Mouse (Mus musculus): ENCODE results near the gene Cacna2d1. TPM values are rescaled to one million over a fixed set of nuclear protein-coding genes. Genes with fewer than 3 reads are reported as not detected.

Cacna2d1 gene
- polyA plus RNA-seq, 1 experiment = 1.00 TPM

DNA sequence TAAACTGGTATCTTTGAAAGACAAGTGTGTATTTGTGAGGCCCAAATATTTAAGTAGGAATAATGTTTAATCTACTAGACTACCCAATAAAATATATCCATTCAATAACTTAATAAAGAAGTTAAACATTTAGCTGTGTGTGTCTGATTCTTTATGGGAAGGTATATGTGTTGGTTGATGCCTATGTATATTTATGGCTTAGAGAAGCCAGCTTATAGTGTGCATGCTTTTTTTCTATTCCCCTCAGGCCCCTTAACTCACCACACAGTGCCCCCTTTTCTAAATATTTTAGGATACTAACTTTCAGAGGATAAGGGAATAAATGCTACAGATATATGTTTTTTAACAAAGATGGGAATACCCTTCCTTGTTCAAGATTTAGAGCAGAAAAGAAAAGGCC is 128.8 kb downstream of the Cacna2d1 start:
- Histone ChIP-seq H3K27ac (ENCODE audit: control insufficient read depth, insufficient read depth, low read length) (no peak overlapping the region), H3K27me3 (ENCODE audit: control insufficient read depth, insufficient read depth, low read length) (no peaks in the 10 kb centered on the region), H3K4me3 (ENCODE audit: control insufficient read depth, insufficient read depth, low read length) (no peak overlapping the region), H3K4me1 (replicated peaks; ENCODE audit: control insufficient read depth, insufficient read depth, low read length) (no peaks in the 10 kb centered on the region), H3K36me3 (ENCODE audit: control insufficient read depth, insufficient read depth, low read length) (no peaks in the 10 kb centered on the region)
- no peak for DNase-seq
- TF ChIP-seq CTCF (IDR thresholded peaks at IDR 0.05; ENCODE audit: borderline replicate concordance, control insufficient read depth, extremely low read depth, insufficient read depth, low read length, poor library complexity) (no peak), POLR2A (IDR thresholded peaks at IDR 0.05; ENCODE audit: control insufficient read depth, extremely low read depth, insufficient read depth, low read length, poor library complexity) (no peak)

DNA sequence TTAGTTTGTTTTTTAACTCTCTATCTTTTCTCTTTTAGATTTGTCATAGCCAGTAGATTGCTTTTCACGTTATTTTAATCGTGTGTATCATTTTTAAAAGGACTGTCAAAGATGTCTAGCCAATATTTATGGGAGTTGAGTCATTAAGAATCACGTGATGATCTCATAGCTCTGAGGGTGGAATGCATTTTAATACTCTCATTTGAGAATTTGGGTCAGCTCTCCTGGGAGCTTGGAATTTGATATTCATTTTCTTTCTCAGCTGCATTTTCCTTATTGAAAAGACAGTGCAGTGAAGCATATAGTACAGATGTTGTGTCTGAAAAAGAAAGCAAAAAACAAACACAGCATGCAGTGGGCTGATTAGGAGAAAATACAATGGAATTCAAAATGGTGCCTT is 129.5 kb downstream of the Cacna2d1 start:
- no peaks in the 10 kb centered on the region for H3K4me1 ChIP-seq (replicated peaks; ENCODE audit: control insufficient read depth, insufficient read depth, low read length)
- WGBS = 83% methylated on average over 3 of the region's 3 CpGs
- DNase-seq = no peak
- TF ChIP-seq POLR2A (IDR thresholded peaks at IDR 0.05; ENCODE audit: control insufficient read depth, extremely low read depth, insufficient read depth, low read length, poor library complexity) = no peak
- TF ChIP-seq CTCF (IDR thresholded peaks at IDR 0.05; ENCODE audit: borderline replicate concordance, control insufficient read depth, extremely low read depth, insufficient read depth, low read length, poor library complexity) = no peak
- H3K27ac ChIP-seq (ENCODE audit: control insufficient read depth, insufficient read depth, low read length) = no peak overlapping the region
- no peaks in the 10 kb centered on the region for H3K27me3 ChIP-seq (ENCODE audit: control insufficient read depth, insufficient read depth, low read length)
- H3K4me3 ChIP-seq (ENCODE audit: control insufficient read depth, insufficient read depth, low read length) = no peak overlapping the region
- H3K36me3 ChIP-seq (ENCODE audit: control insufficient read depth, insufficient read depth, low read length) = no peaks in the 10 kb centered on the region

DNA sequence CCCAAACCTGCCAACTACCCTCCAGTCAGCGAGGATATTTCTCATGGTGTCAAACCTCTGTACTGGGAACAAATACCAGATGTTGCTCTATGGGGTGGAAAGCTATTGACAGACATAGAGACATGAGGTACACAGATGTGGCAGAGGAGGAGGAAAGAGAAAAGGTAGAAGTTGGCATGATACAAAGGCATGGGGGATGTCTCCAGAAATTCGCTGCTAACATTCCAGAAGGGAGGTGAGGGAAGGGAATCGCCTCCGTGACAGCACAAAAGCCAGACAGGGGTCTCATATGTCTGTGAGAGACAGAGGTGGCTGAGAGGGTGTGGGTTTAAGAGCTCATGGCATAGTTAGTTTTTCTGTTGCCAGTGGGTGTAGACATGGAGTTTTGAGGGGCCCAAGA is 131.3 kb downstream of the Cacna2d1 start:
- DNase-seq = no peak
- Histone ChIP-seq H3K4me3 (ENCODE audit: control insufficient read depth, insufficient read depth, low read length) (no peak overlapping the region), H3K36me3 (ENCODE audit: control insufficient read depth, insufficient read depth, low read length) (no peaks in the 10 kb centered on the region), H3K27ac (ENCODE audit: control insufficient read depth, insufficient read depth, low read length) (no peak overlapping the region), H3K27me3 (ENCODE audit: control insufficient read depth, insufficient read depth, low read length) (no peaks in the 10 kb centered on the region), H3K4me1 (replicated peaks; ENCODE audit: control insufficient read depth, insufficient read depth, low read length) (no peaks in the 10 kb centered on the region)
- 83% methylated on average over 4 of the region's 4 CpGs for WGBS
- TF ChIP-seq POLR2A (IDR thresholded peaks at IDR 0.05; ENCODE audit: control insufficient read depth, extremely low read depth, insufficient read depth, low read length, poor library complexity) = no peak
- TF ChIP-seq CTCF (IDR thresholded peaks at IDR 0.05; ENCODE audit: borderline replicate concordance, control insufficient read depth, extremely low read depth, insufficient read depth, low read length, poor library complexity) = no peak

DNA sequence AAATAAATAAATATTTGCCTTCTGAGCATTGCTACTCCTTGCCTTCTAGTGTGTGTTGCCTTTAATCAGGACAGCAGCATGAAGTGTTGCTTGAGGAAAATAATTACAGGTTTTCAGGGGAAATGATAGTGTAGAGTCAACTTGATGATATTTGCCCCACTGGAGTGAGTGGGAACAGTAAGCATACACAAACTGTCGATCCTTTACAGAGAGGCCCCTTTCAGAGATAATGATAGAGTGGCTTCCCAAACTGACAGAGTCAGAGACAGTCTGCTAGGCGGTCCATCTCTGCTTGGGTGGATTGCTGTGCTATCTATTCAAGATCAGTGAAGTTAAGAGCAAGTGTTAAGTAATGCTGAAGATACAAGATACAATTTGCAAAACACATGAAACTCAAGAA is 147.8 kb downstream of the Cacna2d1 start:
- TF ChIP-seq CTCF (IDR thresholded peaks at IDR 0.05; ENCODE audit: borderline replicate concordance, control insufficient read depth, extremely low read depth, insufficient read depth, low read length, poor library complexity) = no peak
- TF ChIP-seq POLR2A (IDR thresholded peaks at IDR 0.05; ENCODE audit: control insufficient read depth, extremely low read depth, insufficient read depth, low read length, poor library complexity) = no peak
- H3K27ac ChIP-seq (ENCODE audit: control insufficient read depth, insufficient read depth, low read length) = no peak overlapping the region
- no peak for DNase-seq

DNA sequence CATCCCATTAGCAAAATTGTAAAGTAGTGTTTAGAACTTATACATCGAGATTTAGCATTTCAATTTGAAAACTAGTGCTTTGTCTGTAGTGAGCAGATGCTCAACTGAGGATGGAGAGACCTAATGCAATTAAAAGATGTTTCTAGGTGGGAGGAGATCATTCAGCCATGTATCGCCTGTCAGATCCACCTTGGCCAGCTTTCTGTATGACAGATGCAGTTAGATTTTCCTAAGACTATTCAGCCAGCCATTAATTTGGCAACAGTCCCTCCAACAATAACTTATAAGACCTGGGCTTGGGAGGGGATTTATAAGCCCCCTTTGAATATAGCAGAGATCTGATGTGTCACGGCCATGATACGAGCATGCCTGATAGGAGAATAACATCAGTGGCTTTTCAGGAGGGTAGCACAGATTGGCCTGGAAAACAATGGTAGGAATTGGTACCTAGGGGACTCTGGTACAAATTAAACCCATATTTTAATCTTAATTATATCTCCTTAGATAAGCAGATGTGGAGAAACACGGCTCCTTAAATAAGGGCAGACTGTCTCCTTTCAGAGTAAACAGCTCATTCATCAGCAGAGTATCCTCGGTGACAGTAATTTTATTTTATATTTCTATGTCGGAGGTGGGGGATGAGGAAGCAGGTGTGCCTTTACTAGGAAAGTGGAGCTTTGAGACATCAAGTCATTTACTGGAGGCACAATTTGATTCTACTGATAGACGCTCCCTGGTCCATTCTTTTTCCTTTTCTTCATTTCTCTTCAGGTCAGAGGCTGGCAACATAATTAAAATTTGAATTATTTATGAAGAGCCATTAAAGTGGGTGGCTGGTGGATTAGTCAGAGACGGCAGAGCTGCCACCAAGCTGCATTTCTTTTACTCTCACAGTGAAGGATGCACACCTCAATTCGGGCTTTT is 152.8 kb downstream of the Cacna2d1 start:
- no peak overlapping the region for H3K4me3 ChIP-seq (ENCODE audit: control insufficient read depth, insufficient read depth, low read length)
- no peaks in the 10 kb centered on the region for H3K4me1 ChIP-seq (replicated peaks; ENCODE audit: control insufficient read depth, insufficient read depth, low read length)
- no peak overlapping the region for H3K27ac ChIP-seq (ENCODE audit: control insufficient read depth, insufficient read depth, low read length)
- TF ChIP-seq POLR2A (IDR thresholded peaks at IDR 0.05; ENCODE audit: control insufficient read depth, extremely low read depth, insufficient read depth, low read length, poor library complexity) = no peak
- TF ChIP-seq CTCF (IDR thresholded peaks at IDR 0.05; ENCODE audit: borderline replicate concordance, control insufficient read depth, extremely low read depth, insufficient read depth, low read length, poor library complexity) = no peak
- no peaks in the 10 kb centered on the region for H3K36me3 ChIP-seq (ENCODE audit: control insufficient read depth, insufficient read depth, low read length)
- no peak for DNase-seq
- no peaks in the 10 kb centered on the region for H3K27me3 ChIP-seq (ENCODE audit: control insufficient read depth, insufficient read depth, low read length)
- 93% methylated on average over 10 of the region's 10 CpGs for WGBS

More for the DNA sequence above, 147.8 kb downstream of the Cacna2d1 start:
- H3K36me3 ChIP-seq (ENCODE audit: control insufficient read depth, insufficient read depth, low read length) = no peaks in the 10 kb centered on the region
- no peaks in the 10 kb centered on the region for H3K4me1 ChIP-seq (replicated peaks; ENCODE audit: control insufficient read depth, insufficient read depth, low read length)
- H3K27me3 ChIP-seq (ENCODE audit: control insufficient read depth, insufficient read depth, low read length) = no peaks in the 10 kb centered on the region
- 92% methylated on average over 2 of the region's 2 CpGs for WGBS
- H3K4me3 ChIP-seq (ENCODE audit: control insufficient read depth, insufficient read depth, low read length) = no peak overlapping the region

DNA sequence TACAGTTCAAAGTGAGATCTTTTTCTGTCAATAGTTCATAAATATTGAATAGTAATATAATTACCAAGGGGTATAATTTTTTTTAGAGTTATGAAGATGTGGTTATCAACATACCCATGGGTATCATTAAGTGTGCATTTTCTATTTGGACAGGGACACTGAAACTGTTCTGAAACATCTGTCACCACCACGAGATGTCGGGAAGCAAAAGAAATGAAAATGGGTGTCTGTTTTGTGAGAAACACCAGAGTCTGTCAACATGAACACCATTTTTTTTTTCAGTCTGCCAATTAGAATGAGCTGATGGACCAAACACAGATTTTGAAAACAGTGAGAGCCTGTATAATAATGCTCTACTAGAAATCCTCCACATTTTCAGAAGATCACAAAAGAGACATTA is 153.5 kb downstream of the Cacna2d1 start:
- DNase-seq = no peak
- Histone ChIP-seq H3K4me3 (ENCODE audit: control insufficient read depth, insufficient read depth, low read length) (no peak overlapping the region), H3K36me3 (ENCODE audit: control insufficient read depth, insufficient read depth, low read length) (no peaks in the 10 kb centered on the region), H3K27me3 (ENCODE audit: control insufficient read depth, insufficient read depth, low read length) (no peaks in the 10 kb centered on the region), H3K27ac (ENCODE audit: control insufficient read depth, insufficient read depth, low read length) (no peak overlapping the region), H3K4me1 (replicated peaks; ENCODE audit: control insufficient read depth, insufficient read depth, low read length) (no peaks in the 10 kb centered on the region)
- WGBS = 93% methylated on average over 2 of the region's 2 CpGs
- no peak for TF ChIP-seq POLR2A (IDR thresholded peaks at IDR 0.05; ENCODE audit: control insufficient read depth, extremely low read depth, insufficient read depth, low read length, poor library complexity)
- no peak for TF ChIP-seq CTCF (IDR thresholded peaks at IDR 0.05; ENCODE audit: borderline replicate concordance, control insufficient read depth, extremely low read depth, insufficient read depth, low read length, poor library complexity)

All from thymus, adult 2 months (tissue).